Mouse (Mus musculus): ENCODE data around the gene Elmo3. TPM values are rescaled to one million over a fixed set of nuclear protein-coding genes. Genes with fewer than 3 reads are reported as not detected.

Elmo3 gene
- polyA plus RNA-seq, 2 experiments from 2014 or later = 6.6 to 7.4 TPM

- ATAC-seq = no peak
Observed at GRCm38 (mm10) chr8:105298351-105299252, 6.8 kb upstream of the Elmo3 start.

GRCm38 (mm10) chr8:105299962-105300361, 5.4 kb upstream of the Elmo3 start:
- ATAC-seq = no peak

DNA sequence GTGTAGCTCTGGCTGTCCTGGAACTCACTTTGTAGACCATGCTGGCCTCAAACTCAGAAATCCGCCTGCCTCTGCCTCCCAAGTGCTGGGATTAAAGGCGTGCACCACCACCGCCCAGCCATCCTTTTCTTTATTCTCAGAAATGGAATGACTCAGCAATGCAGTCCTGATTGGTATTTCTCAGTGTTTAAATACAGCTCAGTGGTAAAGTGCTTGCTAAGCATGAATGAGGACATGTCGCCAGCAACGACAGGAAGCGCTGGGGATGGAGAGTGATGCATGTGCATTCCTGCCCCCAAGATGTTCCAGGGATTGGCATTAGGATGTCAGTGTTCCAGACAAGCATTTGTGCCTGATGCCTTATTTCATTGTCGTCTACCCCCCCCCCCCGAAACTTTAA, 2.0 kb upstream of the Elmo3 start:
- ATAC-seq = no peak

GRCm38 (mm10) chr8:105303874-105304273, 1.5 kb upstream of the Elmo3 start:
- ATAC-seq = no peak

GRCm38 (mm10) chr8:105304325-105305210, 833 bp upstream of the Elmo3 start:
- peak; percentile 51 for ATAC-seq

- ATAC-seq = no peak
Observed at GRCm38 (mm10) chr8:105306146-105306691, 818 bp downstream of the Elmo3 start.

- no peak for ATAC-seq
Observed at GRCm38 (mm10) chr8:105307670-105308069, 2.3 kb downstream of the Elmo3 start.

DNA sequence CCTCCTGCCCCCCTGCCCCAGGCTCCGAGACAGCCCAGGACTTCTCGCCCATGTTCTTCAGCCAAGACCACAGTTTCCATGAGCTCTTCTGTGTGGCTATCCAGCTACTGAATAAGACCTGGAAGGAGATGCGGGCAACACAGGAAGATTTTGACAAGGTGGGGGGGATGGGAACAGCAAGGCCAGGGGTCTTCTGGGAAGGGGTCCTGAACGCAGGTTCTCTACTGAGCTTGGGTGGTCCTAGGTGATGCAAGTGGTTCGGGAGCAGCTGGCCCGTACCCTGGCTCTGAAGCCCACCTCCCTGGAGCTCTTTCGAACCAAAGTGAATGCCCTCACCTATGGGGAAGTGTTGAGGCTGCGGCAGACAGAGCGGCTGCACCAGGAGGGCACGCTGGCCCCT, 3.0 kb downstream of the Elmo3 start:
- no peak for ATAC-seq

DNA sequence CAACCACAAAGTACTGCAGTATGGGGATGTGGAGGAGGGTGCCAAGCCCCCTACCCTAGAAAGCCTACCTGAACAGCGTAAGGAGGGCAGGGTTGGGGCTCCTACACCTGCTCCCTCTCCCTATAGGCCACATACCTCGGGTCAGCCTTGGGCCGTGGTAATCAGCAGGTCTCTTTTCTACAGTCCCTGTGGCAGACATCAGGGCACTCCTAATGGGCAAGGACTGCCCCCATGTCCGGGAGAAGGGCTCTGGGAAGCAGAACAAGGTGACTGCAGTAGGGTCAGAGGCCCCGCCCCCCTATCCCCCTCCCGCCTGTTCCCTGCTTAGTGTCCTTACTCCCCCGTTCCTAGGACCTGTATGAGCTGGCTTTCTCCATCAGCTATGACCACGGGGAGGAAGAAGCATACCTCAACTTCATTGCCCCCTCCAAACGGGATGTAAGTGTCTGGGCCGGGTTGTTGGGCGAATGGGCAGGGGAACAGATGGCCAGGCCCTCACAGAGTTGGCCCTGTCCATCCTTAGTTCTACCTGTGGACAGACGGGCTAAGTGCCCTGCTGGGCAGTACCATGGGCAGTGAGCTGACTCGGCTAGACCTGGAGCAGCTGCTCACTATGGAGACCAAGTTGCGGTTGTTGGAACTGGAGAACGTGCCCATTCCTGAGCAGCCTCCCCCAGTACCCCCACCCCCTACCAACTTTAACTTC, 3.9 kb downstream of the Elmo3 start:
- ATAC-seq = no peak

DNA sequence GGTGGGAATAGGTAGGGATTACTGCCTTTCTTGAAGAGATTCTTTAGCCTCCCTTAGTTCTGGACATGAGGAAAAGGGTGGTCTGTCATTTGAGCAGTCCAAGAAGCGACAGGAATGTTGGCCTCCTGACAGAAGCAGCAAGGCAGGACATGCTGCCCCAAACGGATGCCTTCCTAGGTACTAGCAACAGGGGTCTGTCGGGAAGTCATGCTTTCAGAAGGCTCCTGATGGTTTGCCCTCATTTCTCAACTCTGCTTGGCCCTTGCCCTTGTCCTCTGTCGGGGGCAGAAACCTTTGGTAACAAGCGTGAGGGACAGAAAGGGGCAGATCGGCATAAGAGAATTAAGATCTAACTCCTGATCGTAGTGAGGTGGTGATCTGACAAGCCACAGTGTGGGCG, 4.7 kb downstream of the Elmo3 start:
- ATAC-seq = no peak

DNA sequence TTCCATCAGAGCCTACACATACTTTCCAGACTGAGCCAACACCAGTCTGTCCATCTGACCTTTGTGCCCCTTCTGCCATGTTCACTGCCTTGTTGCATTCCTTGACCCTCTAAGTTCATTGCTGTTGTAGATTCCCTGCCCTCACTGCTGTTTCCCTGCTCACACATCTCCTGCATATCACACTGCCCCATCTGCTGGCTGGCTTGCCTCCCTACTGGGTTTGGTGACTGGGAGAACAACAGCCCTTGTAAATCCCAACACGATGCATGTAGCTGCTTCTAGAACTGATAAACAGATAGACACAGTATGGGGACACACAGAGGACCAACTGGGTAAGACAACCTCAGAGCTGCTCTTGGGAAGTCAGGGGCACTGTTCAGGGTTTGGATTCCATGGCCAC, 6.3 kb downstream of the Elmo3 start:
- ATAC-seq = no peak

DNA sequence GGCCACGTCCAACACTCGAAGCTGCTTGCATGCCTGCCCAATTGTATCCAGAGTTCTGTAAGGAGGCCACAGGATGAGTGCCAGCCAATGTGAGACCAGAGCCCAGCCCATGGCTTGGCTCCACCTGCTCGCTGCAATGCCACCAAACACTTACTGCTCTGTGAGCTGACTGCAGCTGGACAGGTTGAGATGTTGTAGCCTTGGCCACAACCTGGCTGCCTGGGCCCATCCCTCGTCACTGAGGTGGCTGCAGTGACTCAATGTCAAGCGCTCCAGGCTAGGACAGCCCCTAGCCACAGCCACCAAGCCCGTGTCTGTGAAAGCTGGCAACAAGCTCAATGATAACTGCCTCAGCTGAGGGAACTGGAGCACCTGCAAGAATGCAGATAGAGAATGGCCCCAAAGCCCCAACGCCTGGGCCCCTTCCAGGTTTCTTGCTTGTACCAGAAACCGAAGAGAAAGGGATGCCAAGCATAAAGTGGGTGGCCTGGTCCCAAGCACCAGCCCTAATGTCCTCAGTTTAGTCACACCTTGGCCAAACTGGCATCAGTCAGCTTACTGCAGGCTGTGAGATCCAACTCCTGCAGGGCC, 7.6 kb downstream of the Elmo3 start:
- ATAC-seq = no peak

DNA sequence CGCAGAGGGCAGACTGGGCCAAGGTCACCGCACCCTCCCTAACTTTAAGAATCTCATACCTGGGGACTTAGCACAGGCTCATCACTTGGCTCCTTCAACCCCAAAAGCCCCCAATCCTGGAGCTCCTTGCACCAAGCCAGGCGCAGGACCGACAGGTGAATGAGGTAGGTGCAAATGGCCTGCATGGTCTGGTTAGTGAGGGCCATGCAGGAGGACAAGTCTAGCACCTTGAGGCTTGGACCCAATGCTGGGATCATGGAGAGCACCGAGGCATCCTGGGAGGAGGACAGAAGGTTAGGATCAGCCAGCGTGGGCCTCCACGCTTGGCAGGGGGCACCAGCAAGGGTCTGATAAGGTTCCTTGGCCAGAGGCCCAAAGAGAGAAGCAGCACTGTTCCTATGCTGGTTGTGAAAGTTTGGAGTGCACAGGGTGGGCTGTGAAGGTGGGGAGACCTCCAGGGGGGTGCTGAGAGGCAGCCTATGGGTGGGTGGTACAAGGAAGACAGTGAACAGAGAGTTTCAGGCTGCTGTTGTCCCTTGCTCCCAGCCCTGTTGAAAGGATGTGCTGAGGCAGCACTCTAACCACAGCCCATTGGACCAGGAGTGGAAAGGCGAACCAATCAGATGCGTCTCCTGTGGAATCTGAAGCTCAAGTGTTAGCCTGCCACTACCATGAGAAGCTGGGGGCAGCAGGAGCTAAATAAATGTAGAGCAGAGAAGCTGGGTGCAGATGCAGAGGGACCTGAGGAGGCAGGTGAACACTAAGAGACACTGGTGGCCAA, 8.4 kb downstream of the Elmo3 start:
- ATAC-seq = no peak

- ATAC-seq = no peak
Observed at GRCm38 (mm10) chr8:105315073-105315769, 9.8 kb downstream of the Elmo3 start.

- no peak for ATAC-seq
Observed at GRCm38 (mm10) chr8:105317941-105318340, 12.5 kb downstream of the Elmo3 start.

- ATAC-seq = no peak
Observed at GRCm38 (mm10) chr8:105318662-105319190, 13.3 kb downstream of the Elmo3 start.

- no peak for ATAC-seq
Observed at GRCm38 (mm10) chr8:105323183-105323582, 17.8 kb downstream of the Elmo3 start.

GRCm38 (mm10) chr8:105325641-105326093, 20.3 kb downstream of the Elmo3 start:
- ATAC-seq = no peak

- ATAC-seq = peak; percentile 95
Observed at GRCm38 (mm10) chr8:105326141-105326672, 20.8 kb downstream of the Elmo3 start, which contains the start of the genes Lrrc29 and Tmem208. Lrrc29 (minus strand) TSS chr8:105326278. Tmem208 (plus strand) TSS chr8:105326354.

GRCm38 (mm10) chr8:105326968-105327367, 21.6 kb downstream of the Elmo3 start:
- ATAC-seq = no peak

Data from activated CD4-positive, CD25-positive, alpha-beta regulatory T cell, adult 4 months (primary cell).